Mouse (Mus musculus): ENCODE results near the gene Snx17. TPM values are rescaled to one million over a fixed set of nuclear protein-coding genes. Genes with fewer than 3 reads are reported as not detected.

The Snx17 gene
- polyA plus RNA-seq, 1 experiment from 2014 or later, result 165 TPM

- Histone ChIP-seq H3K4me2 (replicated peaks; ENCODE audit: low read depth, low read length) (no peak overlapping the region), H3K9me3 (ENCODE audit: low read length) (peaks cover 6% of the 10 kb centered on the region), H3K9ac (replicated peaks; ENCODE audit: low read length) (no peak overlapping the region), H3K27me3 (ENCODE audit: insufficient read depth, low read length) (no peaks in the 10 kb centered on the region), H3K27ac (ENCODE audit: low read length) (no peak overlapping the region), H3K36me3 (ENCODE audit: insufficient read depth, low read length) (peaks cover 60% of the 10 kb centered on the region), H3K4me1 (ENCODE audit: insufficient read depth, low read length) (peaks cover 27% of the 10 kb centered on the region), H3K4me3 (ENCODE audit: low read length) (no peak overlapping the region)
- WGBS, result 91% methylated on average over 4 of the region's 4 CpGs
- ATAC-seq (ENCODE audit: low FRiP score, low TSS enrichment), result no peak
Observed at GRCm38 (mm10) chr5:31195671-31196070, 2.6 kb downstream of the Snx17 start.

GRCm38 (mm10) chr5:31196207-31196606 is 3.2 kb downstream of the Snx17 start:
- no peak overlapping the region for H3K9ac ChIP-seq (replicated peaks; ENCODE audit: low read length)
- no peak for ATAC-seq (ENCODE audit: low FRiP score, low TSS enrichment)
- 90% methylated on average over 10 of the region's 10 CpGs for WGBS
- H3K4me1 ChIP-seq (ENCODE audit: insufficient read depth, low read length), result peaks cover 31% of the 10 kb centered on the region
- H3K27me3 ChIP-seq (ENCODE audit: insufficient read depth, low read length), result no peaks in the 10 kb centered on the region
- H3K4me2 ChIP-seq (replicated peaks; ENCODE audit: low read depth, low read length), result no peak overlapping the region
- no peak overlapping the region for H3K27ac ChIP-seq (ENCODE audit: low read length)
- peaks cover 6% of the 10 kb centered on the region for H3K9me3 ChIP-seq (ENCODE audit: low read length)
- peaks cover 56% of the 10 kb centered on the region for H3K36me3 ChIP-seq (ENCODE audit: insufficient read depth, low read length)
- no peak overlapping the region for H3K4me3 ChIP-seq (ENCODE audit: low read length)

GRCm38 (mm10) chr5:31197072-31197471 is 4.0 kb downstream of the Snx17 start:
- 94% methylated on average over 12 of the region's 12 CpGs for WGBS
- H3K9ac ChIP-seq (replicated peaks; ENCODE audit: low read length), result no peak overlapping the region
- H3K9me3 ChIP-seq (ENCODE audit: low read length), result peaks cover 6% of the 10 kb centered on the region
- peaks cover 56% of the 10 kb centered on the region for H3K36me3 ChIP-seq (ENCODE audit: insufficient read depth, low read length)
- H3K27ac ChIP-seq (ENCODE audit: low read length), result no peak overlapping the region
- H3K4me1 ChIP-seq (ENCODE audit: insufficient read depth, low read length), result peaks cover 26% of the 10 kb centered on the region
- H3K27me3 ChIP-seq (ENCODE audit: insufficient read depth, low read length), result no peaks in the 10 kb centered on the region
- no peak for ATAC-seq (ENCODE audit: low FRiP score, low TSS enrichment)
- H3K4me2 ChIP-seq (replicated peaks; ENCODE audit: low read depth, low read length), result no peak overlapping the region
- no peak overlapping the region for H3K4me3 ChIP-seq (ENCODE audit: low read length)

- no peak overlapping the region for H3K4me3 ChIP-seq (ENCODE audit: low read length)
- 73% methylated on average over 9 of the region's 9 CpGs for WGBS
Observed at GRCm38 (mm10) chr5:31198170-31198569, 5.1 kb downstream of the Snx17 start.

GRCm38 (mm10) chr5:31198616-31199320 is 5.7 kb downstream of the Snx17 start:
- Histone ChIP-seq H3K27ac (ENCODE audit: low read length) (no peak overlapping the region), H3K4me3 (ENCODE audit: low read length) (no peak overlapping the region), H3K36me3 (ENCODE audit: insufficient read depth, low read length) (peaks cover 68% of the 10 kb centered on the region), H3K9ac (replicated peaks; ENCODE audit: low read length) (no peak overlapping the region), H3K4me1 (ENCODE audit: insufficient read depth, low read length) (peaks cover 27% of the 10 kb centered on the region), H3K9me3 (ENCODE audit: low read length) (peaks cover 6% of the 10 kb centered on the region), H3K4me2 (replicated peaks; ENCODE audit: low read depth, low read length) (no peak overlapping the region), H3K27me3 (ENCODE audit: insufficient read depth, low read length) (no peaks in the 10 kb centered on the region)
- 81% methylated on average over 5 of the region's 5 CpGs for WGBS
- no peak for ATAC-seq (ENCODE audit: low FRiP score, low TSS enrichment)

More at GRCm38 (mm10) chr5:31198170-31198569, 5.1 kb downstream of the Snx17 start:
- Histone ChIP-seq H3K4me1 (ENCODE audit: insufficient read depth, low read length) (peaks cover 29% of the 10 kb centered on the region), H3K9ac (replicated peaks; ENCODE audit: low read length) (no peak overlapping the region), H3K27me3 (ENCODE audit: insufficient read depth, low read length) (no peaks in the 10 kb centered on the region), H3K9me3 (ENCODE audit: low read length) (peaks cover 6% of the 10 kb centered on the region), H3K36me3 (ENCODE audit: insufficient read depth, low read length) (peaks cover 63% of the 10 kb centered on the region), H3K4me2 (replicated peaks; ENCODE audit: low read depth, low read length) (no peak overlapping the region), H3K27ac (ENCODE audit: low read length) (no peak overlapping the region)
- no peak for ATAC-seq (ENCODE audit: low FRiP score, low TSS enrichment)

- no peak overlapping the region for H3K4me3 ChIP-seq (ENCODE audit: low read length)
- no peaks in the 10 kb centered on the region for H3K27me3 ChIP-seq (ENCODE audit: insufficient read depth, low read length)
- H3K36me3 ChIP-seq (ENCODE audit: insufficient read depth, low read length), result peaks cover 75% of the 10 kb centered on the region
- H3K4me1 ChIP-seq (ENCODE audit: insufficient read depth, low read length), result peaks cover 21% of the 10 kb centered on the region
- peaks cover 6% of the 10 kb centered on the region for H3K9me3 ChIP-seq (ENCODE audit: low read length)
- H3K4me2 ChIP-seq (replicated peaks; ENCODE audit: low read depth, low read length), result no peak overlapping the region
- H3K9ac ChIP-seq (replicated peaks; ENCODE audit: low read length), result peak overlapping the region; percentile 17; the same call in 1 of the 2 replicates
- WGBS, result 93% methylated on average over 19 of the region's 19 CpGs
- ATAC-seq (ENCODE audit: low FRiP score, low TSS enrichment), result no peak
- H3K27ac ChIP-seq (ENCODE audit: low read length), result no peak overlapping the region
Observed at GRCm38 (mm10) chr5:31199321-31199892, 6.4 kb downstream of the Snx17 start.

GRCm38 (mm10) chr5:31199893-31200292 is 6.9 kb downstream of the Snx17 start:
- no peak overlapping the region for H3K4me3 ChIP-seq (ENCODE audit: low read length)
- H3K27ac ChIP-seq (ENCODE audit: low read length), result no peak overlapping the region
- peaks cover 76% of the 10 kb centered on the region for H3K36me3 ChIP-seq (ENCODE audit: insufficient read depth, low read length)
- peak overlapping the region; percentile 17; the same call in 1 of the 2 replicates for H3K9ac ChIP-seq (replicated peaks; ENCODE audit: low read length)
- H3K4me1 ChIP-seq (ENCODE audit: insufficient read depth, low read length), result peaks cover 21% of the 10 kb centered on the region
- no peak overlapping the region for H3K4me2 ChIP-seq (replicated peaks; ENCODE audit: low read depth, low read length)
- H3K27me3 ChIP-seq (ENCODE audit: insufficient read depth, low read length), result no peaks in the 10 kb centered on the region
- ATAC-seq (ENCODE audit: low FRiP score, low TSS enrichment), result no peak
- WGBS, result 67% methylated on average over 9 of the region's 9 CpGs
- H3K9me3 ChIP-seq (ENCODE audit: low read length), result peaks cover 6% of the 10 kb centered on the region

GRCm38 (mm10) chr5:31200327-31200768 is 7.3 kb downstream of the Snx17 start:
- no peak overlapping the region for H3K27ac ChIP-seq (ENCODE audit: low read length)
- peaks cover 21% of the 10 kb centered on the region for H3K4me1 ChIP-seq (ENCODE audit: insufficient read depth, low read length)
- H3K4me3 ChIP-seq (ENCODE audit: low read length), result no peak overlapping the region
- H3K27me3 ChIP-seq (ENCODE audit: insufficient read depth, low read length), result no peaks in the 10 kb centered on the region
- H3K9ac ChIP-seq (replicated peaks; ENCODE audit: low read length), result no peak overlapping the region
- H3K9me3 ChIP-seq (ENCODE audit: low read length), result peaks cover 6% of the 10 kb centered on the region
- no peak for ATAC-seq (ENCODE audit: low FRiP score, low TSS enrichment)
- peak overlapping the region; percentile 87; the same call in 1 of the 2 replicates for H3K4me2 ChIP-seq (replicated peaks; ENCODE audit: low read depth, low read length)
- H3K36me3 ChIP-seq (ENCODE audit: insufficient read depth, low read length), result peaks cover 78% of the 10 kb centered on the region
- 83% methylated on average over 27 of the region's 27 CpGs for WGBS

- H3K4me3 ChIP-seq (ENCODE audit: low read length), result peak overlapping the region; percentile 75
- peaks cover 21% of the 10 kb centered on the region for H3K4me1 ChIP-seq (ENCODE audit: insufficient read depth, low read length)
- peak overlapping the region; percentile 87 for H3K4me2 ChIP-seq (replicated peaks; ENCODE audit: low read depth, low read length)
- peak overlapping the region; percentile 84 for H3K9ac ChIP-seq (replicated peaks; ENCODE audit: low read length)
- H3K36me3 ChIP-seq (ENCODE audit: insufficient read depth, low read length), result peaks cover 78% of the 10 kb centered on the region
- ATAC-seq (ENCODE audit: low FRiP score, low TSS enrichment), result no peak
- peaks cover 6% of the 10 kb centered on the region for H3K9me3 ChIP-seq (ENCODE audit: low read length)
- H3K27ac ChIP-seq (ENCODE audit: low read length), result peak overlapping the region; percentile 80
- H3K27me3 ChIP-seq (ENCODE audit: insufficient read depth, low read length), result no peaks in the 10 kb centered on the region
- WGBS, result 13% methylated on average over 13 of the region's 13 CpGs
Observed at GRCm38 (mm10) chr5:31201042-31201741, 8.2 kb downstream of the Snx17 start.
